In genomic region chr2:26639083-26639482, GRCm38 (mm10) we compare ENCODE assay signal across 8 mouse cellular contexts. TPM values are rescaled to one million over a fixed set of nuclear protein-coding genes. Genes with fewer than 3 reads are reported as not detected.
DNase-seq lines count a peak whose midpoint lies in the region; ATAC-seq and TF ChIP-seq lines count a peak whose summit lies in the region.

No protein-coding gene starts in this region.

- peaks cover 28% of the 10 kb centered on the region for H3K79me2 ChIP-seq in macrophage (ENCODE audit: inconsistent target)

- 0 out of 2 replicates have a peak, but pooled peaks have one; percentile 11 for ATAC-seq in frontal cortex, adult (ENCODE audit: low TSS enrichment)
- 0 out of 2 replicates have a peak, but pooled peaks have one; percentile 24 for ATAC-seq in heart, embryonic 11.5 days (replicated peaks; ENCODE audit: insufficient number of reproducible peaks, low FRiP score, low TSS enrichment)
- ATAC-seq in kidney, postnatal 0 days (replicated peaks; ENCODE audit: low FRiP score, low read depth): peak; percentile 46

- DNase-seq in frontal cortex, postnatal 14 days (ENCODE audit: low spot score in 2 of 2): no peak
- DNase-seq in brain, adult 2 months (ENCODE audit: low read depth, low spot score): peak; percentile 65
- peak; percentile 82 for DNase-seq in kidney, postnatal 0 days (ENCODE audit: low spot score)
- peak; percentile 74 for DNase-seq in splenic B cell, adult 2 months (ENCODE audit: low read depth, low spot score)
- DNase-seq in ovary, postnatal 10 days (ENCODE audit: low spot score): no peak

- H3K4me1 ChIP-seq in heart, embryonic 11.5 days (ENCODE audit: control insufficient read depth, insufficient read depth, low read length): peaks cover 14% of the 10 kb centered on the region
- peaks cover 8% of the 10 kb centered on the region; the same call in 1 of the 2 replicates for H3K4me1 ChIP-seq in kidney, postnatal 0 days (replicated peaks; ENCODE audit: insufficient read depth, low read length)

- H3K9ac ChIP-seq in heart, embryonic 11.5 days (ENCODE audit: low read depth, low read length): peak overlapping the region; percentile 93
- H3K9ac ChIP-seq in kidney, postnatal 0 days (ENCODE audit: low read depth, low read length): peak overlapping the region; percentile 95

- WGBS in heart, embryonic 11.5 days (ENCODE audit: insufficient replicate concordance): 8% methylated on average over 8 of the region's 8 CpGs
- WGBS in kidney, postnatal 0 days: 2% methylated on average over 8 of the region's 8 CpGs
- 4% methylated on average over 8 of the region's 8 CpGs for WGBS in macrophage (ENCODE audit: missing documents)

- peak overlapping the region; percentile 82 for H3K4me2 ChIP-seq in heart, embryonic 11.5 days
- H3K4me2 ChIP-seq in kidney, postnatal 0 days (ENCODE audit: low read length): peak overlapping the region; percentile 62

- no peaks in the 10 kb centered on the region for H3K9me3 ChIP-seq in heart, embryonic 11.5 days (replicated peaks; ENCODE audit: control insufficient read depth, low read length)
- no peaks in the 10 kb centered on the region for H3K9me3 ChIP-seq in kidney, postnatal 0 days (replicated peaks; ENCODE audit: low read length)

- H3K4me3 ChIP-seq in heart, embryonic 11.5 days (ENCODE audit: low read depth, low read length): peak overlapping the region; percentile 69
- peak overlapping the region; percentile 67 for H3K4me3 ChIP-seq in kidney, postnatal 0 days (replicated peaks; ENCODE audit: low read depth, low read length)
- peak overlapping the region; percentile 99 for H3K4me3 ChIP-seq in macrophage (ENCODE audit: inconsistent target)

- H3K36me3 ChIP-seq in heart, embryonic 11.5 days (ENCODE audit: control insufficient read depth, insufficient read depth, low read length): peaks cover 24% of the 10 kb centered on the region
- peaks cover 22% of the 10 kb centered on the region for H3K36me3 ChIP-seq in kidney, postnatal 0 days (ENCODE audit: insufficient read depth, low read length)
- H3K36me3 ChIP-seq in macrophage (ENCODE audit: inconsistent target): peaks cover 31% of the 10 kb centered on the region
- H3K36me3 ChIP-seq in splenic B cell, adult 2 months (ENCODE audit: control insufficient read depth, insufficient read depth, low read length, poor library complexity, severe bottlenecking): no peaks in the 10 kb centered on the region; the same call in 1 of the 2 replicates

- no peaks in the 10 kb centered on the region for H3K27me3 ChIP-seq in heart, embryonic 11.5 days (ENCODE audit: control insufficient read depth, insufficient read depth, low read length)
- no peaks in the 10 kb centered on the region for H3K27me3 ChIP-seq in kidney, postnatal 0 days (ENCODE audit: insufficient read depth, low read length)
- no peaks in the 10 kb centered on the region; the same call in 1 of the 2 replicates for H3K27me3 ChIP-seq in splenic B cell, adult 2 months (ENCODE audit: control insufficient read depth, insufficient read depth, low read length, poor library complexity, severe bottlenecking)

- no peak overlapping the region for H3K27ac ChIP-seq in heart, embryonic 11.5 days (ENCODE audit: low read depth, low read length)
- peak overlapping the region; percentile 78; the same call in 1 of the 2 replicates for H3K27ac ChIP-seq in kidney, postnatal 0 days
- peak overlapping the region; percentile 84 for H3K27ac ChIP-seq in macrophage

- TF ChIP-seq CTCF in kidney, postnatal 0 days (IDR thresholded peaks at IDR 0.05; ENCODE audit: low read depth): peak; percentile 68

RNA-seq across cellular contexts. Expression of gene Fam69b, which starts 10.8 kb away (rescaled TPM):
- polyA plus RNA-seq in heart, embryonic 11.5 days (2014; fragmentation: Nextera tagmentation; extraction: Ambion mirVana): 13.4 and 14.9 TPM in 2 replicates
- 27.3 and 29.5 TPM in 2 replicates for polyA plus RNA-seq in kidney, postnatal 0 days (2015; fragmentation: Nextera tagmentation; extraction: Ambion mirVana)
- 1 to 10 TPM in 1 of 26 experiments, not detected in 25; 1.9 TPM for total RNA-seq in macrophage (2018; cell fraction: chromatin; rRNA removed)
- total RNA-seq in macrophage (2018; cell fraction: cytosol; rRNA removed): under 1 TPM in 9 of 26 experiments, not detected in 17; 0.09 to 0.27 (median 0.11) TPM
- total RNA-seq in macrophage (2018; cell fraction: nucleus; rRNA removed): under 1 TPM in 1 of 26 experiments, not detected in 25; 0.44 TPM
- 0.51 TPM in 1 of 3 replicates, not detected in the others for polyA plus RNA-seq in macrophage (2018)

RNA-seq across cellular contexts. Expression of gene Lcn4, which starts 32.0 kb away (rescaled TPM):
- polyA plus RNA-seq in heart, embryonic 11.5 days (2014; fragmentation: Nextera tagmentation; extraction: Ambion mirVana): not detected in 2 replicates
- polyA plus RNA-seq in kidney, postnatal 0 days (2015; fragmentation: Nextera tagmentation; extraction: Ambion mirVana): not detected in 2 replicates
- total RNA-seq in macrophage (2018; cell fraction: chromatin; rRNA removed): not detected
- total RNA-seq in macrophage (2018; cell fraction: cytosol; rRNA removed): not detected
- total RNA-seq in macrophage (2018; cell fraction: nucleus; rRNA removed): not detected
- polyA plus RNA-seq in macrophage (2018): not detected in 3 replicates

RNA-seq across cellular contexts. Expression of gene Agpat2, which starts 34.9 kb away (rescaled TPM):
- 15.7 and 20.6 TPM in 2 replicates for polyA plus RNA-seq in heart, embryonic 11.5 days (2014; fragmentation: Nextera tagmentation; extraction: Ambion mirVana)
- 53.8 and 57.1 TPM in 2 replicates for polyA plus RNA-seq in kidney, postnatal 0 days (2015; fragmentation: Nextera tagmentation; extraction: Ambion mirVana)
- total RNA-seq in macrophage (2018; cell fraction: chromatin; rRNA removed): 10 to 100 TPM in 14 of 26 experiments, 1 to 10 TPM in 12; 2.1 to 27.3 (median 10.4) TPM
- 10 to 100 TPM; 15.1 to 41.4 (median 22.9) TPM for total RNA-seq in macrophage (2018; cell fraction: cytosol; rRNA removed)
- 10 to 100 TPM in 20 of 26 experiments, 1 to 10 TPM in 6; 6.4 to 27.3 (median 13.7) TPM for total RNA-seq in macrophage (2018; cell fraction: nucleus; rRNA removed)
- 26.9 to 35.7 TPM (median 35.5 TPM) in 3 replicates for polyA plus RNA-seq in macrophage (2018)

RNA-seq across cellular contexts. Expression of gene Gm20532, which starts 52.6 kb away (rescaled TPM):
- polyA plus RNA-seq in heart, embryonic 11.5 days (2014; fragmentation: Nextera tagmentation; extraction: Ambion mirVana): not detected in 2 replicates
- not detected in 2 replicates for polyA plus RNA-seq in kidney, postnatal 0 days (2015; fragmentation: Nextera tagmentation; extraction: Ambion mirVana)
- total RNA-seq in macrophage (2018; cell fraction: chromatin; rRNA removed): not detected
- total RNA-seq in macrophage (2018; cell fraction: cytosol; rRNA removed): under 1 TPM in 1 of 26 experiments, not detected in 25; 0.14 TPM
- total RNA-seq in macrophage (2018; cell fraction: nucleus; rRNA removed): not detected
- polyA plus RNA-seq in macrophage (2018): 0.22 TPM in 1 of 3 replicates, not detected in the others

RNA-seq across cellular contexts. Expression of gene Egfl7, which starts 59.3 kb away (rescaled TPM):
- polyA plus RNA-seq in heart, embryonic 11.5 days (2014; fragmentation: Nextera tagmentation; extraction: Ambion mirVana): 145 and 157 TPM in 2 replicates
- polyA plus RNA-seq in kidney, postnatal 0 days (2015; fragmentation: Nextera tagmentation; extraction: Ambion mirVana): 199 and 211 TPM in 2 replicates
- 1 to 10 TPM in 2 of 26 experiments, under 1 TPM in 1, not detected in 23; 0.98 to 2.8 (median 2.1) TPM for total RNA-seq in macrophage (2018; cell fraction: chromatin; rRNA removed)
- total RNA-seq in macrophage (2018; cell fraction: cytosol; rRNA removed): 1 to 10 TPM in 5 of 26 experiments, under 1 TPM in 18, not detected in 3; 0.17 to 1.6 (median 0.71) TPM
- 1 to 10 TPM in 4 of 26 experiments, under 1 TPM in 1, not detected in 21; 0.59 to 2.7 (median 1.3) TPM for total RNA-seq in macrophage (2018; cell fraction: nucleus; rRNA removed)
- 0.33 to 1.4 TPM (median 1.2 TPM) in 3 replicates for polyA plus RNA-seq in macrophage (2018)

Comparison
In these comparisons a context has a peak if more than half of its experiments do, and no peak if none do; other contexts are left out.
1. DNase-seq: peak in brain, adult 2 months (single experiment), kidney, postnatal 0 days (single experiment) and splenic B cell, adult 2 months (single experiment); none in frontal cortex, postnatal 14 days (0 of 2) and ovary, postnatal 10 days (single experiment).
2. Peak in every context shown above with its lines, with median percentiles within 50 percentile points of each other: ATAC-seq and H3K4me3 ChIP-seq.